Mouse (Mus musculus) cortical plate, adult 2 months (tissue): ENCODE results near the gene Olfr1216. TPM values are rescaled to one million over a fixed set of nuclear protein-coding genes. Genes with fewer than 3 reads are reported as not detected.
"Not testable (repeated sequence)": the region's sequence is repeated elsewhere in the genome, so short reads cannot be mapped to it uniquely, and the experiment has no call there.

Source experiments
- H3K27ac ChIP-seq: fragments of 200-500 bp; 2 replicates; pipeline ENCODE4 v1.5.1; 2012; ENCODE audit warnings: low read length, control low read depth, inconsistent platforms; ENCODE audit not compliant: insufficient read depth
- H3K4me1 ChIP-seq: fragments of 200-500 bp; 2 replicates; pipeline ENCODE4 v1.6.1; 2011; ENCODE audit warnings: low read length; ENCODE audit not compliant: control insufficient read depth, insufficient read depth
- H3K4me3 ChIP-seq: fragments of 200-500 bp; 2 replicates; pipeline ENCODE4 v1.5.1; 2011; ENCODE audit warnings: mild to moderate bottlenecking, low read length, control low read depth; ENCODE audit not compliant: insufficient read depth
- CTCF ChIP-seq: fragments of 200-500 bp; IDR thresholded peaks from 2 replicates; pipeline ENCODE4 v1.5.1; 2011; ENCODE audit warnings: mild to moderate bottlenecking, control low read depth, low read length; ENCODE audit not compliant: insufficient read depth; ENCODE audit errors: extremely low read depth
- POLR2A ChIP-seq: fragments of 200-500 bp; IDR thresholded peaks from 2 replicates; pipeline ENCODE4 v1.6.1; 2011; ENCODE audit warnings: mild to moderate bottlenecking, low read length, control low read depth; ENCODE audit not compliant: insufficient read depth; ENCODE audit errors: extremely low read depth
- polyA plus RNA-seq: library from polyadenylated mRNA; depleted of rRNA; stranded (reverse); fragments of >200 nt; gene quantifications from 2 replicates; pipeline ENCODE4 v1.2.3, GENCODE M21; 2012; rRNA removed

The Olfr1216 gene
- polyA plus RNA-seq = not detected in 2 replicates

- Histone ChIP-seq H3K27ac (no peak within 1 kb of the TSS), H3K4me3 (no peak within 1 kb of the TSS), H3K4me1 (no peaks in the 10 kb centered on the region)
- TF ChIP-seq CTCF (no peak), POLR2A (no peak)
Observed at GRCm38 (mm10) chr2:89018240-89018639, at the start of gene Olfr1216. Gene Olfr1216, minus strand, starts transcription at chr2:89018340.

- TF ChIP-seq CTCF (no peak), POLR2A (no peak)
- no peak within 1 kb of the TSS for H3K4me3 ChIP-seq
- no peaks in the 10 kb centered on the region for H3K4me1 ChIP-seq
- no peak within 1 kb of the TSS for H3K27ac ChIP-seq
Observed at GRCm38 (mm10) chr2:89061087-89061486, 42.9 kb upstream of the Olfr1216 start, which contains the start of gene Olfr1218. Gene Olfr1218, minus strand, starts transcription at chr2:89061187.

- H3K4me3 ChIP-seq = no peak within 1 kb of the TSS
- H3K4me1 ChIP-seq = no peaks in the 10 kb centered on the region
- H3K27ac ChIP-seq = no peak within 1 kb of the TSS
- TF ChIP-seq POLR2A (no peak), CTCF (no peak)
Observed at GRCm38 (mm10) chr2:89031965-89032364, 13.8 kb upstream of the Olfr1216 start, which contains the start of gene Olfr1217. Gene Olfr1217, minus strand, starts transcription at chr2:89032065.

DNA sequence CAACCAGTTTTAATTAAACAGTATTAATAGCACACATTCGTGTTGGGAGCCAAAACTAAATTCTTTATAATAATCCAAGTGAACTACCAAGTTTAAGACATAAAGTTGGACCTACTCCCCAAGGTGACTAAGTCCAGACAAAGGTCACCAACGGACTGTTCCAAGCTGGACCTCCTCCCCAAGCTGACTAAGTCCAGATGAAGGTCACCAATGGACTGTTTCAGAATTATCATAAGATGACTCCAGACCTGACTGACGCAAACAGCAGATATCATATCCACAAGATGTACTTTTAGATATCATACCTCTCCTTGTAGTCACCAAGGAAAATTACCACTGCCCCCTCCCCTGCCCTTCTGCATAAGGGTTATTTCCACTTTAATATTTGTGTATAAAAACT is 3.3 kb upstream of the Olfr1216 start:
- not testable (repeated sequence) for H3K4me3 ChIP-seq, H3K27ac ChIP-seq, H3K4me1 ChIP-seq

GRCm38 (mm10) chr2:89006873-89007272 is 11.3 kb downstream of the Olfr1216 start, which contains the start of gene Olfr1215:
Gene Olfr1215, minus strand, starts transcription at chr2:89006973.
- H3K27ac ChIP-seq = no peak within 1 kb of the TSS
- TF ChIP-seq POLR2A (no peak), CTCF (no peak)
- H3K4me3 ChIP-seq = no peak within 1 kb of the TSS
- H3K4me1 ChIP-seq = no peaks in the 10 kb centered on the region

- TF ChIP-seq CTCF = no peak
- no peak within 1 kb of the TSS for H3K4me3 ChIP-seq
- no peaks in the 10 kb centered on the region for H3K4me1 ChIP-seq
- H3K27ac ChIP-seq = no peak within 1 kb of the TSS
Observed at GRCm38 (mm10) chr2:88992553-88992952, 25.6 kb downstream of the Olfr1216 start, which contains the start of gene Olfr1214. Gene Olfr1214, minus strand, starts transcription at chr2:88992653.

GRCm38 (mm10) chr2:88980181-88980580 is 38.0 kb downstream of the Olfr1216 start, which contains the start of gene Gm13762:
Gene Gm13762, minus strand, starts transcription at chr2:88980281.
- no peak within 1 kb of the TSS for H3K27ac ChIP-seq
- TF ChIP-seq POLR2A (no peak), CTCF (no peak)
- H3K4me1 ChIP-seq = no peaks in the 10 kb centered on the region
- no peak within 1 kb of the TSS for H3K4me3 ChIP-seq

Other genes starting within 250 kb of the Olfr1216 start
- not detected in 2 replicates for gene Olfr1200, start 247.9 kb downstream of the Olfr1216 start, polyA plus RNA-seq
- not detected in 2 replicates for gene Olfr1201, start 225.3 kb downstream of the Olfr1216 start, polyA plus RNA-seq
- gene Olfr1202, start 203.8 kb downstream of the Olfr1216 start, polyA plus RNA-seq = not detected in 2 replicates
- not detected in 2 replicates for gene Olfr1205, start 188.6 kb downstream of the Olfr1216 start, polyA plus RNA-seq
- gene Olfr1204, start 169.0 kb downstream of the Olfr1216 start, polyA plus RNA-seq = not detected in 2 replicates
- not detected in 2 replicates for gene Olfr1206, start 155.1 kb downstream of the Olfr1216 start, polyA plus RNA-seq
- not detected in 2 replicates for gene Olfr1208, start 116.0 kb downstream of the Olfr1216 start, polyA plus RNA-seq
- not detected in 2 replicates for gene Olfr1209, start 103.2 kb downstream of the Olfr1216 start, polyA plus RNA-seq
- gene Olfr1211, start 80.2 kb downstream of the Olfr1216 start, polyA plus RNA-seq = not detected in 2 replicates
- not detected in 2 replicates for gene Olfr1212, start 64.4 kb downstream of the Olfr1216 start, polyA plus RNA-seq
- 0.04 TPM in 1 of 2 replicates, not detected in the other for gene Gm13762, start 38.1 kb downstream of the Olfr1216 start, polyA plus RNA-seq
- gene Olfr1214, start 25.7 kb downstream of the Olfr1216 start, polyA plus RNA-seq = not detected in 2 replicates
- gene Olfr1215, start 11.4 kb downstream of the Olfr1216 start, polyA plus RNA-seq = not detected in 2 replicates
- not detected in 2 replicates for gene Olfr1217, start 13.7 kb upstream of the Olfr1216 start, polyA plus RNA-seq
- not detected in 2 replicates for gene Olfr1218, start 42.8 kb upstream of the Olfr1216 start, polyA plus RNA-seq
- gene Olfr1219, start 65.2 kb upstream of the Olfr1216 start, polyA plus RNA-seq = not detected in 2 replicates
- gene Olfr1220, start 88.5 kb upstream of the Olfr1216 start, polyA plus RNA-seq = not detected in 2 replicates
- not detected in 2 replicates for gene Olfr1221, start 98.9 kb upstream of the Olfr1216 start, polyA plus RNA-seq
- not detected in 2 replicates for gene Olfr1222, start 114.7 kb upstream of the Olfr1216 start, polyA plus RNA-seq
- gene Olfr1223, start 133.2 kb upstream of the Olfr1216 start, polyA plus RNA-seq = not detected in 2 replicates
- gene Olfr1224-ps1, start 145.8 kb upstream of the Olfr1216 start, polyA plus RNA-seq = not detected in 2 replicates
- gene Olfr1225, start 156.3 kb upstream of the Olfr1216 start, polyA plus RNA-seq = not detected in 2 replicates
- not detected in 2 replicates for gene Olfr1226, start 181.7 kb upstream of the Olfr1216 start, polyA plus RNA-seq
- not detected in 2 replicates for gene Olfr1228, start 235.7 kb upstream of the Olfr1216 start, polyA plus RNA-seq